Mouse (Mus musculus) midbrain, embryonic 14.5 days (tissue): ENCODE results near the gene Pcbp1. TPM values are rescaled to one million over a fixed set of nuclear protein-coding genes. Genes with fewer than 3 reads are reported as not detected.

Source experiments
- ATAC-seq: fragments of 200-750 bp; cut with Nextera tagmentation; 2 replicates; pipeline ENCODE4 v1.8.0; 2017; ENCODE audit warnings: moderate number of reproducible peaks, moderate library complexity; ENCODE audit not compliant: low FRiP score, low TSS enrichment
- DNase-seq: peaks from one replicate; pipeline ENCODE4 v3.0.0-alpha.2; 2015
- H3K27ac ChIP-seq: fragments of 300-500 bp; sonication (generic); replicated peaks from 2 replicates; pipeline ENCODE4 v1.5.1; 2014; ENCODE audit warnings: mild to moderate bottlenecking, low read depth, low read length, moderate library complexity
- H3K27me3 ChIP-seq: fragments of 300-500 bp; sonication (generic); 2 replicates; pipeline ENCODE4 v1.6.1; 2014; ENCODE audit warnings: low read length, control low read depth, mixed read lengths; ENCODE audit not compliant: control insufficient read depth, insufficient read depth
- H3K36me3 ChIP-seq: fragments of 300-500 bp; sonication (generic); 2 replicates; pipeline ENCODE4 v1.6.1; 2014; ENCODE audit warnings: low read length, control low read depth; ENCODE audit not compliant: control insufficient read depth, insufficient read depth
- H3K4me1 ChIP-seq: fragments of 300-500 bp; sonication (generic); 2 replicates; pipeline ENCODE4 v1.6.1; 2014; ENCODE audit warnings: mild to moderate bottlenecking, antibody characterized with exemption, low read length, control low read depth; ENCODE audit not compliant: control insufficient read depth, insufficient read depth
- H3K4me2 ChIP-seq: fragments of 300-500 bp; sonication (generic); 2 replicates; pipeline ENCODE4 v1.6.1; 2014; ENCODE audit warnings: mild to moderate bottlenecking, low read length, moderate library complexity
- H3K4me3 ChIP-seq: fragments of 300-500 bp; sonication (generic); replicated peaks from 2 replicates; pipeline ENCODE4 v1.5.1; 2014; ENCODE audit warnings: low read depth, low read length
- H3K9ac ChIP-seq: fragments of 300-500 bp; sonication (generic); replicated peaks from 2 replicates; pipeline ENCODE4 v1.6.1; 2014; ENCODE audit warnings: mild to moderate bottlenecking, low read length, moderate library complexity
- H3K9me3 ChIP-seq: fragments of 300-500 bp; sonication (generic); 2 replicates; pipeline ENCODE4 v1.6.1; 2016; ENCODE audit warnings: low read length, control low read depth, mixed read lengths; ENCODE audit not compliant: control insufficient read depth
- WGBS: fragments of 180-500 bp; shearing (Covaris S2); extraction: QIAGEN DNeasy Blood & Tissue Kit; methylation state at CpG from one replicate; pipeline ENCODE4 v1.1.7; 2014; 5-methylcytosine and 5-hydroxymethylcytosine counted together
- polyA plus RNA-seq: library from polyadenylated mRNA; unstranded; fragments of >200 nt; fragmentation: Nextera tagmentation; extraction: Ambion mirVana; gene quantifications from 2 replicates; pipeline ENCODE4 v1.2.1, GENCODE M21; 2014

The Pcbp1 gene
- polyA plus RNA-seq, 1 experiment from 2014 or later: 325 TPM

DNA sequence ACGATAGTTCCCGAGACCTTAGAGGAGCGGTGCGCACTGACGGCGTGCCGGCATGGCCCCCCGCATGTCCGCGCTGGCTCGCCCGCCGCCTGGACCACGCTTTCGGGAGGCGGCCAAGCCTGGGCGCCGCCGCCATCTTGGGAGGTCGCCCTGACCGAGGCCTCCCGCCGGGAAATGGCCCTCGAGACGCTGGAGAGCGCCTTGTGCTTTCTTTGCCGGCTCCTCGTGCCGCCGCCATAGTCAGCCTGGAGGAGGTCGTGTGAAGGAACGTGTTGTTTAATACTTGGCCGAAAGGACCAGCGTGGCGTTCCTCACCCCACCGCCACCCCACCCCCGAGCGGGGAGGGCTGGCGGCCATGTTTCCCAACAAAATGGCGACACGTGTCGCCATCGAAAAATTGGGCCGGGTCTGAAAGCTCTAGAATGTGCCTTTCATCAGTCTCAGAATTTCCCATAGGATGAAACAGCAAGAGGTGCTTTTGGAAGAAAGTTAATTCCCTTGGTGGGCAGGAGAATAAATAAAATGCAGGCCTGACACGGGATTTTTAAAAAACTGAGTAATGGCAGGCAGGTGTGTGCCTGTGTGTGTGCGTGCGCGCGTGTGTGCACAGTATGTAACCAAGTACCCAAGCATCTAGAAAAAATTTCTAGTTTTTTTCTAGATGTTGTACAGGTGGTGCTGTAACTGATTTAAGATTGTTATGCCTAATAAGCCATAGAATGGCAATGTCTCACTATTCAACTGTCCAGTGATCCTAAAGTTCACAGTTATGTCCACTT lies 1.0 kb upstream of the Pcbp1 start:
- DNase-seq: peak; percentile 88
- Histone ChIP-seq H3K4me2 (peak overlapping the region; percentile 79), H3K36me3 (peaks cover 12% of the 10 kb centered on the region), H3K9me3 (no peaks in the 10 kb centered on the region), H3K4me3 (peak overlapping the region; percentile 98), H3K9ac (peak overlapping the region; percentile 100), H3K27me3 (no peaks in the 10 kb centered on the region), H3K27ac (peak overlapping the region; percentile 100), H3K4me1 (peaks cover 22% of the 10 kb centered on the region)
- WGBS: 6% methylated on average over 49 of the region's 49 CpGs
- peak; percentile 79 for ATAC-seq

DNA sequence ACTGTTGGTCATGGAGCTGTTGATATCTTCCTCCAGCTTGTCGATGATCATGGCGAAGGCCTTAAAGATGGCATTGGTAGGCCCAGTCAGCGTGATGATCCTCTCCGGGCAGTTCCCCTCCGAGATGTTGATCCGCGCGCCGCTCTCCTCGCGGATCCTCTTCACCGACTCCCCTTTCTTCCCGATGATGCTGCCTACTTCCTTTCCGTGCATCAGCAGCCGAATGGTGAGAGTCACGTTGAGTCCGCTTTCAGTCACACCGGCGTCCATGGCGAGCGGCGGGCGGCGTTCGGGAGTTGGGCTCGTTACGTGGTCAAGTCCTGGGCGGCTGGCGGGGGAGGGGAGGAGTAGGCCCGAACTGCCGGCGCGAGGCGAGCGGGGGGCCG lies 482 bp downstream of the Pcbp1 start:
- DNase-seq: peak; percentile 81
- H3K27me3 ChIP-seq: no peaks in the 10 kb centered on the region
- peak overlapping the region; percentile 100 for H3K27ac ChIP-seq
- H3K9me3 ChIP-seq: no peaks in the 10 kb centered on the region
- ATAC-seq: peak; percentile 17; the same call in 1 of the 2 replicates
- peak overlapping the region; percentile 98 for H3K4me3 ChIP-seq
- H3K36me3 ChIP-seq: peaks cover 20% of the 10 kb centered on the region
- WGBS: under 1% methylated on average over 36 of the region's 36 CpGs
- peak overlapping the region; percentile 100 for H3K9ac ChIP-seq
- H3K4me2 ChIP-seq: peak overlapping the region; percentile 79
- H3K4me1 ChIP-seq: peaks cover 23% of the 10 kb centered on the region

DNA sequence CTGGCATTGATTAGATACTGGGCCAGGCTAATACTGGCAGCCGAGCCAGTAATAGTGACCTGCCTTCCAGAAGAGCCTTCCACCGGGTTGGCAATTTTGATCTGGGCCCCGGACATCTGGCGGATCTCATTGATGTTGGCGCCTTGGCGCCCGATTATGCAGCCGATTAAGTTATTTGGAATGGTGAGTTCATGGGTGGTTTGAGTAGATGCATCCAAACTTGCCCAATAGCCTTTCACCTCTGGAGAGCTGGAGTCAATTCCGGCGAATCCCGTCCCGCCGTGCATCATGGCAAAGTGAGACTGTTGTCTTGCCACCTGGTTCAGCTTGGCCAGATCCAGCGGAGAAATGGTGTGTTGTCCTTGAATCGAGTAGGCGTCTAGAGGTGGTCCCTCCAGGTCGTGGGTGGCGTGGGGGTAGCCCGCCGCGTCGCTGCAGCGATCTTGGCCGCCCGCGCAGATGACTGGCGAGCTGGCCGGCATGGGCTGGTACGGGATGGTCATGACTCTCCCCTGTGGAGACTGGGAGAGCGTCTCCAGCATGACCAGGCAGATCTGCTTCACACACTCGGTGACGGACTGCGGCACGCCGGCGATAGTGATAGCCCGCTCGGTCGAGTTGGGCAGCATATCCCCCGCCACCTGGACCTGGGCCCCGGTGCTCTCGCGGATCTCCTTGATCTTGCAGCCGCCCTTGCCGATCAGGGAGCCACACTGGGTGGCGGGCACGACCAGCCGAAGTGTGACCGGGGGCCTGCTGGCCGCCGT lies 1.1 kb downstream of the Pcbp1 start:
- Histone ChIP-seq H3K9ac (peak overlapping the region; percentile 100), H3K27ac (peak overlapping the region; percentile 100), H3K27me3 (no peaks in the 10 kb centered on the region), H3K9me3 (no peaks in the 10 kb centered on the region), H3K36me3 (peaks cover 18% of the 10 kb centered on the region), H3K4me2 (peak overlapping the region; percentile 79), H3K4me3 (peak overlapping the region; percentile 98), H3K4me1 (peaks cover 23% of the 10 kb centered on the region)
- DNase-seq (peak; percentile 52), ATAC-seq (no peak; the same call in 1 of the 2 replicates)
- under 1% methylated on average over 51 of the region's 51 CpGs for WGBS

DNA sequence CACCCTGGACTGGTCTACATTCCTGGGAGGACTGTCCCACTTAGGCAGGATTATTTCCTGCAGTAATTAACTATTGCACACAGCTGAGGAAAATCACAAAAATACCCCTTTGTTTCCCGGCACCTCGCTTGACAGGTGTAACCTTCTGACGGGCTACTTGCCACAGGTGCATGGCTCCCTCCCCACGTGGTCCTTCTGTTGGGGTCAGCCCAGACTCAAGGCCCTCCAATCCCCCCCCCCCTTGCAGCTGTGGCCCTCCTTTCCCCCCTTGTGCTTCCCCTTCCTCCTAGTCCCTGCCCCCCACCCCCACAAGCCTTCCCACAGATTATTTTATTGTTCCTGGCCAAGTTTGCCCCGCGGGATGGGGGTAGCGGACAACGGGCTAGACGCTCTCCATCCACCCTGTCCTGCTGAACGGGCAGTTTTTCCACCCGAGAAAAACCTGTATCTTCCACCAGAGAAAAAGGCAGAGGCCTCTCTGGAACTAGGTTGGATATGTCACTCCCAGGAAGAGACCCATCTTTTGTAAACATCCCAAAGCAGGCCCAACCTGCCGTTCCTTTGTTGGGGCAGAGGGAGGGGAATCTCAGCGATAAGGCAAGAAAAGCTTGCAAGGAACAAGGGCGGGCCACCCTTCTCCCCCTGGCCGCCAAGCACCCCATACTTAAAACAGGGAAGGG lies 2.2 kb downstream of the Pcbp1 start:
- Histone ChIP-seq H3K4me3 (peak overlapping the region; percentile 98), H3K27me3 (no peaks in the 10 kb centered on the region), H3K4me1 (peaks cover 23% of the 10 kb centered on the region), H3K9me3 (no peaks in the 10 kb centered on the region), H3K9ac (peak overlapping the region; percentile 100), H3K4me2 (peak overlapping the region; percentile 79), H3K27ac (peak overlapping the region; percentile 100), H3K36me3 (peaks cover 15% of the 10 kb centered on the region)
- DNase-seq: peak; percentile 63
- no peak for ATAC-seq
- WGBS: 0% methylated on average over 15 of the region's 15 CpGs

DNA sequence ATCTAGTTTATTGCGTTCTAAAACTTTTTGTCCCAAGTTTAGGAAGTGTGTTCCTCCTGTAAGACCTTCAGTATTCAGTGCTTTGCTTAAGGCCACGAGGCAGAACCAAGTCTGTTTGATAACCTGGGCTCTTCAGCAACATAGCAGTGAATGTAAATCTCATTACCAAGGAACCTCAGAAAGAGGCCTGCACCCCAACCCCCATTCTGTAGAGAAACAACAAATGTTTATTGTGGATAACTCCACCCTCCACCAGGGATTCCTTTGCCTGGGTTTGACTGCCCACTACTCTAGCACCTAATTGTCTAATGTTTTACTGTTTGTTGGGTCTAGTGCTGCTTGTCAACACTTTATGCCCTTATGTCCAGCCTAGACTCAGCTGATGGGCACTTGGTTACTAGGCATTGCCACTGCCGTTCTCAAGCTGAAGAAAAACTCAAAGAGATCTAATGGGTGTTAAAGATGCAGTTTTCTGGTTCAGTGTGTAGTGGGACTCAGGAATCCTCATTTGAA lies 2.8 kb downstream of the Pcbp1 start:
- peak overlapping the region; percentile 79 for H3K4me2 ChIP-seq
- WGBS: 36% methylated on average over 3 of the region's 3 CpGs
- H3K27ac ChIP-seq: peak overlapping the region; percentile 100
- peaks cover 23% of the 10 kb centered on the region for H3K4me1 ChIP-seq
- H3K9ac ChIP-seq: peak overlapping the region; percentile 100
- peak overlapping the region; percentile 98 for H3K4me3 ChIP-seq
- no peaks in the 10 kb centered on the region for H3K27me3 ChIP-seq
- no peaks in the 10 kb centered on the region for H3K9me3 ChIP-seq
- H3K36me3 ChIP-seq: peaks cover 15% of the 10 kb centered on the region
- DNase-seq: peak; percentile 17
- ATAC-seq: no peak

DNA sequence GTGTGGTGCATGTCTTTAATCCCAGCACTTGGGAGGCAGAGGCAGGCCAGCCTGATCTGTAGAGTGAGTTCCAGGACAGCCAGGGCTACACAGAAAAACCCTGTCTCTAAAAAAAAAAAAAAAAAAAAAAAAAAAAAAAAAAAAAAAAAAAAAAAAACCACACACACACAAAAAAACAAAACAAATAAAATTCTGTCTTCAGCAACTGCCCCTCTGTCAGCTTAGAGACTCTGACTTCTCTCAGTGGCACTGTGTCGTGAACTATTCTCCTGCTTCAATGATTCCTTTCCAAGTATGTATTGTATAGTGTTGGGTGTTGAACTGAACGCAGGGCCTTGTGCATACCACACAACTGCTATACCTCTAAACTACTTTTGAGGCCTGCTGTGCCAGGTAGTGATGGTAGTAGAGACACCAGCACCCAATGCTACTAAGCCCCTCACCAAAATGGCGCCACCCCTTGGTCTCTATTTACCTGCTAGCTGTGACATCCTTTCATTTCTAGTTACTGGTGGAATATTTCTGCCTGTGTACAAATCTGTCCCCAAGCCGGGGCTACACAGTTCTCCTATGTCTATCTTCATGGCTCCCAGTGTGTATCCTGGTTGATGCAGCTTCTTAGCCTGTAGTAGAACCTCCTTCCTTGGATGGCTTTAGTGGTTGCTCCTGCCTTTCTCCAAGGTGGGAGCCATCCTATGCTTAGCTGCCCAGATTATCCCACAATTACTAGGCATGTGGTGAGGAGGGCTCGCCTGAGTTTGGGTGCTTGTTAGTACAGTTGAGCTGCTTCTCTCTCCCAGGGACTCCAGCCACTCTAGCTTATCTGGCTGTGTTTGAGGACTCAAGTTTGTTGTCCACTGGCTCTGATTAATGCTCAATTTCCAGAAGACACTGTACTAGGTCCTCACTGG lies 3.9 kb downstream of the Pcbp1 start:
- WGBS: 80% methylated on average over 5 of the region's 5 CpGs
- Histone ChIP-seq H3K9ac (no peak overlapping the region), H3K4me2 (peak overlapping the region; percentile 79), H3K27me3 (no peaks in the 10 kb centered on the region), H3K36me3 (peaks cover 15% of the 10 kb centered on the region), H3K27ac (0 out of 2 replicates have a peak overlapping the region, but pooled peaks have one; percentile 14), H3K4me1 (peaks cover 15% of the 10 kb centered on the region), H3K4me3 (peak overlapping the region; percentile 98), H3K9me3 (no peaks in the 10 kb centered on the region)
- ATAC-seq: no peak
- peak; percentile 2 for DNase-seq

DNA sequence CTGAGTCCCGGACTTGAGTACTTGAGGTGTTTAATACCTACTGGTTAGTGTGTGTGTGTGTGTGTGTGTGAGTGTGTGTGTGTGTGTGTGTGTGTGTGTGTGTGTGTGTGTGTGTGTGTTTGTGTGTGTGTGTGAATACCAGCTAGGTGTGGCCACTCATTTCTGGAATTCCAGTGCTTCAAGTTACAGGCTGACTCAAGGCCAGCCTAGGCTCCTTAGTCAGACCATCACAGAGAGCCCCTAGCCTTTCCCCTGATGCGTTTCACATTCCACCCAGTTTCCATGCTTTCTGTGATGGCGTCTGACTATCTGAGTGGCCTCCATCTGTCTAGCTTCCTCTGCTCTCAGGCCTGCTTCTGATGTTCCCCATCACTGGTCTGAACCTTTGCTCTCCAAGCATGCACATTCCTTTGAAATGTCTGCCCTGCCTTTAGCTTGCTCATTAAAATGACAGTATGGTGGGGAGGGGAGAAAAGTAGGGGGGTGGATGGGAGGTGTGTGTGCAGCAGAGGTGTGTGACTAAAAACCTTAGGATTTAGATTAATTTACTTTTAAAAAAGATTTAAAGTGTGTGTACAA lies 6.3 kb downstream of the Pcbp1 start:
- H3K36me3 ChIP-seq: peaks cover 13% of the 10 kb centered on the region
- H3K4me3 ChIP-seq: no peak overlapping the region
- ATAC-seq (no peak), DNase-seq (no peak)
- H3K9ac ChIP-seq: no peak overlapping the region
- no peak overlapping the region for H3K27ac ChIP-seq
- H3K4me1 ChIP-seq: peaks cover 15% of the 10 kb centered on the region
- 80% methylated on average over 3 of the region's 3 CpGs for WGBS
- no peaks in the 10 kb centered on the region for H3K9me3 ChIP-seq
- H3K4me2 ChIP-seq: no peak overlapping the region
- H3K27me3 ChIP-seq: no peaks in the 10 kb centered on the region
